Mouse (Mus musculus): ENCODE data around the gene Tbc1d4. TPM values are rescaled to one million over a fixed set of nuclear protein-coding genes. Genes with fewer than 3 reads are reported as not detected.
"Not testable (repeated sequence)": the region's sequence is repeated elsewhere in the genome, so short reads cannot be mapped to it uniquely, and the experiment has no call there.

Tbc1d4 gene
- polyA plus RNA-seq, 1 experiment from 2014 or later: 12.9 TPM

DNA sequence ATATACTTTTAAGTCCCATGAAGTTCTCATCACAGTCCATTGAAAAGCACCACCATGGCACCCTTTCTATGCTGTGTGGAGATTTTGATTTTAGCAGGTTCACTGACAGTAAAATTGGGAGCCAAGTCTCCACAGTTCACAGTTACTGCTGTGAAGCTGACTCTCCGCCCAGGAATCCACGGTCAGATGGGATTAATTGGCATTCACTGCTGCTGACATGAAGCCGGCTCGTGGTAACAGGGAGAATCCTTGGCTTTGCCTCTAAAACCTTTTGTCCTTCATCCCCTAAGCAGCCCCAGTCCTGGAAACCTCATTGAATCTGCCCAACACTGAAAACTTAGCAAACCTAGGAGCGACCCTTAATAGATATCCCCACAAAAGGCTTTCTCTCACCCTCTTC is 17.9 kb downstream of the Tbc1d4 start:
- Histone ChIP-seq H3K9me3 (no peaks in the 10 kb centered on the region), H3K9ac (no peak overlapping the region), H3K27ac (no peak overlapping the region), H3K27me3 (no peaks in the 10 kb centered on the region), H3K4me2 (no peak overlapping the region), H3K4me1 (no peaks in the 10 kb centered on the region), H3K36me3 (no peaks in the 10 kb centered on the region), H3K4me3 (no peak overlapping the region)
- WGBS: 83% methylated on average over 5 of the region's 5 CpGs
- ATAC-seq (ENCODE audit: borderline replicate concordance, extremely low read depth, low FRiP score, low TSS enrichment): no peak

DNA sequence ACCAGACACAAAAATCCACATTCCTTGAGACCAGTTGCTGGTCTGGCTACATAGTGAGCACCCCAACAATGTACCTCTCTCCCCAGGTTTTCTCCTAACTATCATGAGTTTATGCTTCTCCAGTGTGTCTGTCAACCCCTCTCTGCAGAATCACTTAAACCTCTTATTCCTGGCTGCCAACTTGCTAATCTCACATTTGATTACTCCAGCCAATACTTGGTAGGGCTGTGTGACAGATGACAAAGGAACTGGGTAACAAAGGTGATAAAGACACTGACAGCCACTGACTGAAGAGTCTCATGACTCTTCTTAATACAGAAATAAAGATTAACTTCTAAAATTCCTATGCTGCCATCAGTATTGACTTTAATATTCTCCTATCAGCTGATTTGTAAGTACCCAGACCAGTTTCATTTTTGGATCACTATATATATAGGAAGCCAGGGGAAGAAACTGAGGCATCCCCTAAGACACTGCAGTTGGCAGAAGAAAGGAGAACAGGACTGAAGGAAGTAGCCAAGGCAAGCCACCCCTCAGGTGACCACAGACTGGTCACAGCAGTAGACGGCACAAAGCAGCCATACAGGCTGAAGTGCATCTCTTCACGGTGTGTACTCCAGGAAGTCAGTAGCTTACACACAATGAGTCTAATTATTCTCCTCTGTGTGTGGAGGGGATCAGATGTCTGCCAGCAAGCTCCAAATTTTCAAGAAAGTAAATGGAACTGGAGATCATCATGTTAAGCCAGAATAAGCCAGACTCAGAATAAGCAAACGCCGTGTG is 20.6 kb downstream of the Tbc1d4 start:
- H3K4me2 ChIP-seq, H3K36me3 ChIP-seq, H3K27ac ChIP-seq, H3K4me3 ChIP-seq, H3K9ac ChIP-seq, H3K9me3 ChIP-seq, H3K27me3 ChIP-seq, H3K4me1 ChIP-seq: not testable (repeated sequence)
- ATAC-seq (ENCODE audit: borderline replicate concordance, extremely low read depth, low FRiP score, low TSS enrichment): peak; percentile 44; the same call in 1 of the 2 replicates
- 59% methylated on average over 2 of the region's 4 CpGs for WGBS

DNA sequence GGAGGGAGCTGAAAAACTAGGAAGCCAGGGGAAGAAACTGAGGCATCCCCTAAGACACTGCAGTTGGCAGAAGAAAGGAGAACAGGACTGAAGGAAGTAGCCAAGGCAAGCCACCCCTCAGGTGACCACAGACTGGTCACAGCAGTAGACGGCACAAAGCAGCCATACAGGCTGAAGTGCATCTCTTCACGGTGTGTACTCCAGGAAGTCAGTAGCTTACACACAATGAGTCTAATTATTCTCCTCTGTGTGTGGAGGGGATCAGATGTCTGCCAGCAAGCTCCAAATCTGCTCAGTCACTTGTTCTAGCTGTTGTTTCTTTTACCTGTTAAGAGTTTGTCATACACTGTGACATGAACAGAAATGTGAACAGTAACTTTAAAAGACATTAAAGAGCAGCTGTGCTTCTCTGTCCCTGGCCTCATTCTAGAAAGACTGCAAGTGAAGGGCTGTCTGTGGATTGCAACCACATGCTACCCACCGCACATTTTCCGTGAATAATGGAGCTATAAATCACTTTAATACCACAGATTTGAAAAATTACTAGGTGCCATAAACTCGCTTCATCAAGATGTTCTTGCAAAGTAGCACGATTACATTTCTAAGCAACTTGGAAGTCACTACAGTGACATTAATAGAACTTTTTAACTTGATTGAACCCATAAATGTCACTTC is 21.5 kb downstream of the Tbc1d4 start:
- not testable (repeated sequence) for H3K4me2 ChIP-seq, H3K9ac ChIP-seq, H3K27me3 ChIP-seq, H3K9me3 ChIP-seq, H3K36me3 ChIP-seq, H3K4me1 ChIP-seq, H3K27ac ChIP-seq, H3K4me3 ChIP-seq
- 63% methylated on average over 4 of the region's 6 CpGs for WGBS
- ATAC-seq (ENCODE audit: borderline replicate concordance, extremely low read depth, low FRiP score, low TSS enrichment): peak; percentile 70; the same call in 1 of the 2 replicates

DNA sequence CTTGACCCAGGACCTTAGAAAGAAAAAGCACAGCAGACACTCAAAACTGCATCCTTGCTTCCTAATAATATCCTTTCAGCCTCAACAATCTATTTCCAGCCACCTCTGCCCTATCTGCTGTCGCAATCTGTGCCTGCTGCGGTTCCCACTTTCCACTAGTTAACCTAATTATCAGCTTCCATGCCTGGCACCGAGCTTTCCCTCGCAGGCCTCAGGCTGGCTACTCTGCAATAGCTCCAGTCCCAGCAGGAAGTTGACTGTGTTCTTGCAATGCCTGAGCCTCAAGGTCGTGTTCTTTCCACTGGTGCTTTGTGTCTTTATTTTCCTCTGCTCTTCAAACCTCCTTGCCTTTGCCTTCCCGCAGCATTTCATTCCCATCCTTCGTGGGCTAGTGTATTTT is 22.9 kb downstream of the Tbc1d4 start:
- no peak for ATAC-seq (ENCODE audit: borderline replicate concordance, extremely low read depth, low FRiP score, low TSS enrichment)
- Histone ChIP-seq H3K9ac (no peak overlapping the region), H3K27ac (no peak overlapping the region), H3K36me3 (no peaks in the 10 kb centered on the region), H3K9me3 (no peaks in the 10 kb centered on the region), H3K4me3 (no peak overlapping the region), H3K4me1 (no peaks in the 10 kb centered on the region), H3K27me3 (no peaks in the 10 kb centered on the region), H3K4me2 (no peak overlapping the region)
- WGBS: 59% methylated on average over 7 of the region's 7 CpGs

DNA sequence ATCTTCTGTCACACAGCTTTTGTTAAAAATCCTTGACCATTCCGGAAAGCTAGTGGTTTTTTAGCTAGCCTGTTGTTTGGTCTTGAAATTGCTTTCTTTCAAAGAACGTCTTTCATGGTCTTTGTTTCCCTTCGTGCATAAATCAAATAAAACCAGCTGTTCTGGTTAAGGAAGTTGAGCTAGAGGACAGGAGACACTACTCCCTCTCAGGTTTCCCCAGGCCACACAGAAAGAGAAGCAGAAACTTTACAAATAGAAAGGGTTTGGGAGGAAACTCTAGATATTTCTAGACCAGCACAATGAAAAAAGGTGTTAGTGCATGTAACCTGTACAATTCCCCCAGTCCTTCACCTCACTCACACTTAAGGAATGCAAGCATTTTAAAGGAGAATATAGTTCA is 33.3 kb downstream of the Tbc1d4 start:
- Histone ChIP-seq H3K4me2 (no peak overlapping the region), H3K27me3 (no peaks in the 10 kb centered on the region), H3K4me3 (no peak overlapping the region), H3K27ac (no peak overlapping the region), H3K9ac (no peak overlapping the region), H3K36me3 (no peaks in the 10 kb centered on the region), H3K9me3 (no peaks in the 10 kb centered on the region), H3K4me1 (no peaks in the 10 kb centered on the region)
- whole genome bisulfite sequencing: 21% methylated on average over 3 of the region's 3 CpGs
- ATAC-seq (ENCODE audit: borderline replicate concordance, extremely low read depth, low FRiP score, low TSS enrichment): no peak

DNA sequence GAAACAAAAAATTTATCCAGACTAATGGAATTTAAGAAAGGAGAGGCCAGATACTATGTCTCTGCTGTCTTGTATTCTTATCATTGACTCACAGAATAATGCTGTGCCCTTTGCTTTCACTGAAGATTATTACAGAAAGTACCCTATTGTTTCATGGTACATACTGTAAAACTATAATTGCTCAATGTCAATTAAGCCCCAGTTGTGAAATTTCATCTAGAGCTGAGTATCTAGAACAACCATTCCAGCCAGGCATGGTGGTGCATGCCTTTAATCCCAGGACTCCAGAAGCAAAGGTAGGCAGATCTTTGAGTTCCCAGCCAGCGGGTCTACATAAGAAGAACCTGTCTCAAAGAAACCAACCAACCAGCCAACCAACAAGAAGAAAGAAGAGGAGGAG is 34.5 kb downstream of the Tbc1d4 start:
- no peak overlapping the region for H3K9ac ChIP-seq
- 92% methylated on average over 1 of the region's 1 CpGs for whole genome bisulfite sequencing

DNA sequence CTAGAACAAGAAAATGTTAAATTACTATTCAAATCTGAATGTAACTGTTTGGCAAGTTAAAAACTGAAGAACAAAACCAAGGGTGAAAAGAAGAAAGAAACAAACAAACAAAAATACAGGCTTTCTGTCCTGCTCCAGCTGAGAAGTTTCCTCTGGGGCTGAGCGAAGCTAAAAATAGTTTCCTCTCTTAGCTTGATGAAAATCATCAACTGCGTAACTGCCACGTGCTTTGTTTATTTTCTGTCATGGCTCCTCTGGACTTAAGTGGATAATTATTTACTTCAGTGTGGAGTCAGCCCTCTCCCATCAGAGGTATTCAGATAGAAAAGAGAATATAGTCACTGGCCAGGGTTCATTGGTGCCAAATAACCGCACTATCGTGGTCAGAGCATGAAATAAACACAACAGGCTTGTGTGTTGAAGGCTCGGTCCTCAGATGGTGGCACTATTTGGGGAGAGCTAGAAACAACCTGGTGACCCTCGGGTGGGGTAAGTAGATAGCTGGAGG is 35.8 kb downstream of the Tbc1d4 start:
- no peak overlapping the region for H3K4me3 ChIP-seq
- H3K36me3 ChIP-seq: no peaks in the 10 kb centered on the region
- no peaks in the 10 kb centered on the region for H3K4me1 ChIP-seq
- 43% methylated on average over 7 of the region's 7 CpGs for WGBS
- no peaks in the 10 kb centered on the region for H3K9me3 ChIP-seq
- no peak overlapping the region for H3K27ac ChIP-seq
- no peaks in the 10 kb centered on the region for H3K27me3 ChIP-seq
- no peak overlapping the region for H3K9ac ChIP-seq
- H3K4me2 ChIP-seq: no peak overlapping the region
- ATAC-seq (ENCODE audit: borderline replicate concordance, extremely low read depth, low FRiP score, low TSS enrichment): no peak

More for the DNA sequence above, 34.5 kb downstream of the Tbc1d4 start:
- Histone ChIP-seq H3K36me3 (no peaks in the 10 kb centered on the region), H3K27ac (no peak overlapping the region), H3K4me1 (no peaks in the 10 kb centered on the region), H3K4me3 (no peak overlapping the region), H3K27me3 (no peaks in the 10 kb centered on the region), H3K9me3 (no peaks in the 10 kb centered on the region), H3K4me2 (no peak overlapping the region)
- no peak for ATAC-seq (ENCODE audit: borderline replicate concordance, extremely low read depth, low FRiP score, low TSS enrichment)

DNA sequence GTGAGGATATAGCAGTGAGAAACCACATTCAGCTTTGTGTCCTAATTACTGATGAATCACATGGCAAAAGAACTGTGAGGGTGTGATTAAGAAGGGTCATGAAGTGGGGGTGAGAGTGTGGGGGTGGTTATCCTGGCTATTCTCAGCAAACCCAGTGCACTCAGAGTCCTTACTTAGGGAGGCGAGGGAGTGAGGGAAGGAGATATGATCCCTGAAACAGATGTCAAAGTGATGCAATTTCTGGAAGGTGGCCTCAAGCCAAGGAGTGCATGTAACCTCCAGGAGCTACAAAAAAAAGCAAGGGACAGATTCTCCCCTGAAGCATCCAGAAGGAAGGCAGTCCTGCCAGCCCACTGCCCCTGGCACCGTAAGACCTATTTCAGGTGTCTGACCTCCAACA is 40.2 kb downstream of the Tbc1d4 start:
- Histone ChIP-seq H3K4me2 (no peak overlapping the region), H3K4me3 (no peak overlapping the region), H3K9me3 (no peaks in the 10 kb centered on the region), H3K9ac (no peak overlapping the region), H3K27me3 (no peaks in the 10 kb centered on the region), H3K36me3 (no peaks in the 10 kb centered on the region), H3K27ac (no peak overlapping the region), H3K4me1 (no peaks in the 10 kb centered on the region)
- ATAC-seq (ENCODE audit: borderline replicate concordance, extremely low read depth, low FRiP score, low TSS enrichment): no peak
- 80% methylated on average over 2 of the region's 2 CpGs for WGBS

DNA sequence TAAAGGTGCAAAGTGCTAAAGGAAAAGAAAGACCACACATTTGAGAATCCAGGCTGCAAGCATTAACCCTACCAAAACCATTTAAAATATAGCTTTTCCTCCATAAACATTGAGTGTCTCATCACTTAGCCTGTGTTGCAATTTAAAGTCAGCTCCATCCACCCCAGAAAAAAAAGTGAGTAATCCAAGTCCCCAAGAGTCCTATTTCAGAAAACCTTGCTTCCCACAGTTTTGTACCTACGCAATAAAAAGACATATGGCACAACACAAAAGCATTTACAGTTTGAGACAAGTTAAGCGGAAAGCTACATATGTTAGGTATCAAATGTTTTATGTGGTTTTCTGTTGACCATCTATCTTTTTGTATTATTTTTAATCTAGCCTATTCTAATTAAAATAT is 42.3 kb downstream of the Tbc1d4 start:
- Histone ChIP-seq H3K4me3 (no peak overlapping the region), H3K4me2 (no peak overlapping the region), H3K27me3 (no peaks in the 10 kb centered on the region), H3K9ac (no peak overlapping the region), H3K27ac (no peak overlapping the region), H3K36me3 (no peaks in the 10 kb centered on the region), H3K9me3 (no peaks in the 10 kb centered on the region), H3K4me1 (no peaks in the 10 kb centered on the region)
- no peak for ATAC-seq (ENCODE audit: borderline replicate concordance, extremely low read depth, low FRiP score, low TSS enrichment)
- 95% methylated on average over 2 of the region's 2 CpGs for WGBS

DNA sequence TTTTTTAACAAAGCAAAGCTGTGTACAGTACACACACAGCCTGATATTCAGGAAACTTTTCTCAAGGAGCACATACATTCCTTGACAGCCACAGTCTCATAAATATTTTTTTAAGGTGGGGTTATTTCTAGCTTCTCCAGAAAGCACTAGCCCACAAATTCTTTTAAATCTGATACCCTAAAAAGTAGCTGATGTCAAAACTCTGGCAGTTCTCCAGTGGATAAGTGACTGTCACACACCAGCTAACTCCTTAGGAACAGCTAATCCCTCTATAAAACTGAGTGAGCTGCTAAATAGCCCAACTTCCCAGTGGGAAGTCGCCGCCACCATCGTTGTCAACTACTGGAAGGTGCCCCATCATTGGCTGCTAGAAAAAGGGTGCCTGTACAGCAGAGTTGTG is 43.3 kb downstream of the Tbc1d4 start:
- no peak overlapping the region for H3K4me3 ChIP-seq

DNA sequence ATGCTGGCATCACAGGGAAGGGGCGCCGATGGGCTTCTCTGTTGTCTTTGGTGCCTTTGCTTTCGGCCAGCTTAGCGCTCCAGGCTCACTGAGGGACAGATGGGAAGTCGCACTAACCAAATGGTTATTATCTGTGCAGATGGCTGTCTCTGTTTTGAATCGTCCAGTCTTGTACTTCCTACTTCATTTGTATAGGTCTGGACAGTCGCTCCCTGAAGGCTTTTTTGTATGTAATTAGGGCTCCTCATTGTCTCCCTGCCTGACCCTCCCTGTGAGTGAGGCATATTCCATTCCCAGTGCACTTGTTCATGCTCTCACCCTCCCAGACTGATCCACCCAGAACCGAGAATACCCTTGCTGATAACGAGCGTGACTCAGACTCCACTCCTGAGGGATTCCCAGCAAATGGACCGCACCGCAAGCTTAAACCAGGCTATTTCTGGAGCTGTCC is 47.7 kb downstream of the Tbc1d4 start:
- H3K9me3 ChIP-seq: no peaks in the 10 kb centered on the region
- no peak overlapping the region for H3K4me3 ChIP-seq
- 53% methylated on average over 12 of the region's 12 CpGs for WGBS
- no peak overlapping the region for H3K9ac ChIP-seq
- no peaks in the 10 kb centered on the region for H3K27me3 ChIP-seq
- peak; percentile 39; the same call in 1 of the 2 replicates for ATAC-seq (ENCODE audit: borderline replicate concordance, extremely low read depth, low FRiP score, low TSS enrichment)
- H3K27ac ChIP-seq: no peak overlapping the region
- H3K4me2 ChIP-seq: peak overlapping the region; percentile 16; the same call in 1 of the 2 replicates
- H3K36me3 ChIP-seq: no peaks in the 10 kb centered on the region
- 0 out of 2 replicates have a peak, but pooled peaks cover 6% of the 10 kb centered on the region for H3K4me1 ChIP-seq

More for the DNA sequence above, 43.3 kb downstream of the Tbc1d4 start:
- H3K27ac ChIP-seq: no peak overlapping the region
- no peak for ATAC-seq (ENCODE audit: borderline replicate concordance, extremely low read depth, low FRiP score, low TSS enrichment)
- no peak overlapping the region for H3K4me2 ChIP-seq
- H3K27me3 ChIP-seq: no peaks in the 10 kb centered on the region
- H3K36me3 ChIP-seq: no peaks in the 10 kb centered on the region
- no peak overlapping the region for H3K9ac ChIP-seq
- no peaks in the 10 kb centered on the region for H3K9me3 ChIP-seq
- H3K4me1 ChIP-seq: 0 out of 2 replicates have a peak, but pooled peaks cover 4% of the 10 kb centered on the region
- WGBS: 60% methylated on average over 3 of the region's 3 CpGs

DNA sequence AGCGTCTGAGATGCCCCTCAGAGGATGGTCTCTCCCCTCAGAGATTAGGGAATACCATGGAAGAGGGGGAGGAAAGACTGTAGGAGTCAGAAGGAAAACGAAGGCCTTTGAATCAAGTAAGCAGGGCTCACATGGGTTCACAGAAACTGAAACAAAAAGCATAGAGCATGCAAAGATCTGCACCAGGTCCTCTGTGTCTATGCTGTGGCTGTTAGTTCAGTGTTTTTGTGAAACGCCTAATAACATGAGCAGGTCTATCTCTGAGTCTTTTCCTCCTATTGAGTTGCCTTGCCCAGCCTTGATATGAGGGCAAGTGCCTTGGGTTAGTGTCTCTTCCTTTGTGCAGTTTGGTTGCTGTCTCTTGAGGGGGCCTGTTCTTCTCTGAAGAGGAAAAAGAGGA is 49.5 kb downstream of the Tbc1d4 start:
- Histone ChIP-seq H3K4me3 (no peak overlapping the region), H3K9me3 (no peaks in the 10 kb centered on the region), H3K27me3 (no peaks in the 10 kb centered on the region), H3K36me3 (no peaks in the 10 kb centered on the region), H3K27ac (no peak overlapping the region), H3K4me1 (0 out of 2 replicates have a peak, but pooled peaks cover 6% of the 10 kb centered on the region), H3K4me2 (no peak overlapping the region), H3K9ac (no peak overlapping the region)
- ATAC-seq (ENCODE audit: borderline replicate concordance, extremely low read depth, low FRiP score, low TSS enrichment): no peak
- 80% methylated on average over 3 of the region's 3 CpGs for WGBS

Measured in lung, embryonic 15.5 days (tissue).